Mouse (Mus musculus): ENCODE measurements around the gene Slc7a5.

Slc7a5 gene

GRCm38 (mm10) chr8:121919731-121920130 lies 12.2 kb upstream of the Slc7a5 start:
- in situ Hi-C loops (cut with MboI; ENCODE audit: low pct_unique_long_range_greater_than_20kb in 1 of 2, low sequenced_read_pairs in 2 of 2, unreplicated experiment in 1 of 2), result no loop called here

GRCm38 (mm10) chr8:121919158-121919557 lies 11.7 kb upstream of the Slc7a5 start:
- in situ Hi-C loops (cut with MboI; ENCODE audit: low pct_unique_long_range_greater_than_20kb in 1 of 2, low sequenced_read_pairs in 2 of 2, unreplicated experiment in 1 of 2), result no loop called here

- in situ Hi-C loops (cut with MboI; ENCODE audit: low pct_unique_long_range_greater_than_20kb in 1 of 2, low sequenced_read_pairs in 2 of 2, unreplicated experiment in 1 of 2), result no loop called here
Observed at GRCm38 (mm10) chr8:121913378-121913777, 5.9 kb upstream of the Slc7a5 start.

GRCm38 (mm10) chr8:121912831-121913230 lies 5.3 kb upstream of the Slc7a5 start:
- in situ Hi-C loops (cut with MboI; ENCODE audit: low pct_unique_long_range_greater_than_20kb in 1 of 2, low sequenced_read_pairs in 2 of 2, unreplicated experiment in 1 of 2), result no loop called here

GRCm38 (mm10) chr8:121911987-121912386 lies 4.5 kb upstream of the Slc7a5 start:
- in situ Hi-C loops (cut with MboI; ENCODE audit: low pct_unique_long_range_greater_than_20kb in 1 of 2, low sequenced_read_pairs in 2 of 2, unreplicated experiment in 1 of 2), result no loop called here

- in situ Hi-C loops (cut with MboI; ENCODE audit: low pct_unique_long_range_greater_than_20kb in 1 of 2, low sequenced_read_pairs in 2 of 2, unreplicated experiment in 1 of 2), result no loop called here
Observed at GRCm38 (mm10) chr8:121911400-121911799, 3.9 kb upstream of the Slc7a5 start.

- in situ Hi-C loops (cut with MboI; ENCODE audit: low pct_unique_long_range_greater_than_20kb in 1 of 2, low sequenced_read_pairs in 2 of 2, unreplicated experiment in 1 of 2), result loop anchor here in 1 of 2 experiments (5.0 kb wide), 1 partner anchor 57 kb away; no protein-coding TSS in a partner anchor
Observed at GRCm38 (mm10) chr8:121909663-121910062, 2.2 kb upstream of the Slc7a5 start.

GRCm38 (mm10) chr8:121909148-121909541 lies 1.7 kb upstream of the Slc7a5 start:
- in situ Hi-C loops (cut with MboI; ENCODE audit: low pct_unique_long_range_greater_than_20kb in 1 of 2, low sequenced_read_pairs in 2 of 2, unreplicated experiment in 1 of 2), result loop anchor here in 1 of 2 experiments (5.0 kb wide), 1 partner anchor 57 kb away; no protein-coding TSS in a partner anchor

- in situ Hi-C loops (cut with MboI; ENCODE audit: low pct_unique_long_range_greater_than_20kb in 1 of 2, low sequenced_read_pairs in 2 of 2, unreplicated experiment in 1 of 2), result loop anchor here in 1 of 2 experiments (5.0 kb wide), 1 partner anchor 56 kb away; no protein-coding TSS in a partner anchor
Observed at GRCm38 (mm10) chr8:121908378-121909147, 1.1 kb upstream of the Slc7a5 start.

GRCm38 (mm10) chr8:121906542-121907512 lies 667 bp downstream of the Slc7a5 start:
- in situ Hi-C loops (cut with MboI; ENCODE audit: low pct_unique_long_range_greater_than_20kb in 1 of 2, low sequenced_read_pairs in 2 of 2, unreplicated experiment in 1 of 2), result loop anchor here in 1 of 2 experiments (5.0 kb wide), 1 partner anchor 55 kb away; no protein-coding TSS in a partner anchor

GRCm38 (mm10) chr8:121905864-121906263 lies 1.6 kb downstream of the Slc7a5 start:
- in situ Hi-C loops (cut with MboI; ENCODE audit: low pct_unique_long_range_greater_than_20kb in 1 of 2, low sequenced_read_pairs in 2 of 2, unreplicated experiment in 1 of 2), result loop anchor here in 1 of 2 experiments (5.0 kb wide), 1 partner anchor 54 kb away; no protein-coding TSS in a partner anchor

- in situ Hi-C loops (cut with MboI; ENCODE audit: low pct_unique_long_range_greater_than_20kb in 1 of 2, low sequenced_read_pairs in 2 of 2, unreplicated experiment in 1 of 2), result loop anchor here in 1 of 2 experiments (5.0 kb wide), 1 partner anchor 53 kb away; no protein-coding TSS in a partner anchor
Observed at GRCm38 (mm10) chr8:121905420-121905819, 2.1 kb downstream of the Slc7a5 start.

GRCm38 (mm10) chr8:121904999-121905398 lies 2.5 kb downstream of the Slc7a5 start:
- in situ Hi-C loops (cut with MboI; ENCODE audit: low pct_unique_long_range_greater_than_20kb in 1 of 2, low sequenced_read_pairs in 2 of 2, unreplicated experiment in 1 of 2), result loop anchor here in 1 of 2 experiments (5.0 kb wide), 1 partner anchor 53 kb away; no protein-coding TSS in a partner anchor

GRCm38 (mm10) chr8:121903977-121904376 lies 3.5 kb downstream of the Slc7a5 start:
- in situ Hi-C loops (cut with MboI; ENCODE audit: low pct_unique_long_range_greater_than_20kb in 1 of 2, low sequenced_read_pairs in 2 of 2, unreplicated experiment in 1 of 2), result no loop called here

GRCm38 (mm10) chr8:121901498-121902236 lies 5.8 kb downstream of the Slc7a5 start:
- in situ Hi-C loops (cut with MboI; ENCODE audit: low pct_unique_long_range_greater_than_20kb in 1 of 2, low sequenced_read_pairs in 2 of 2, unreplicated experiment in 1 of 2), result no loop called here

GRCm38 (mm10) chr8:121899180-121900044 lies 8.1 kb downstream of the Slc7a5 start:
- in situ Hi-C loops (cut with MboI; ENCODE audit: low pct_unique_long_range_greater_than_20kb in 1 of 2, low sequenced_read_pairs in 2 of 2, unreplicated experiment in 1 of 2), result no loop called here

GRCm38 (mm10) chr8:121898401-121898931 lies 9.0 kb downstream of the Slc7a5 start:
- in situ Hi-C loops (cut with MboI; ENCODE audit: low pct_unique_long_range_greater_than_20kb in 1 of 2, low sequenced_read_pairs in 2 of 2, unreplicated experiment in 1 of 2), result no loop called here

All from mouse embryonic stem cell (cell line).